Mouse (Mus musculus): ENCODE measurements around the gene Sbf2.
"Not testable (repeated sequence)": the region's sequence is repeated elsewhere in the genome, so short reads cannot be mapped to it uniquely, and the experiment has no call there.

The Sbf2 gene

GRCm38 (mm10) chr7:110583705-110584104, 31.0 kb downstream of the Sbf2 start:
- no peak for DNase-seq (ENCODE audit: low spot score)

GRCm38 (mm10) chr7:110565815-110566549, 48.7 kb downstream of the Sbf2 start:
- DNase-seq (ENCODE audit: low spot score) = no peak

GRCm38 (mm10) chr7:110561647-110562046, 53.1 kb downstream of the Sbf2 start:
- no peak for DNase-seq (ENCODE audit: low spot score)

- DNase-seq (ENCODE audit: low spot score) = no peak
Measured at GRCm38 (mm10) chr7:110557001-110557400, 57.7 kb downstream of the Sbf2 start.

GRCm38 (mm10) chr7:110556221-110556620, 58.5 kb downstream of the Sbf2 start:
- no peak for DNase-seq (ENCODE audit: low spot score)

GRCm38 (mm10) chr7:110555260-110555659, 59.5 kb downstream of the Sbf2 start:
- DNase-seq (ENCODE audit: low spot score) = no peak

- no peak for DNase-seq (ENCODE audit: low spot score)
Measured at GRCm38 (mm10) chr7:110548268-110548667, 66.5 kb downstream of the Sbf2 start.

GRCm38 (mm10) chr7:110543341-110543740, 71.4 kb downstream of the Sbf2 start:
- no peak for DNase-seq (ENCODE audit: low spot score)

GRCm38 (mm10) chr7:110539266-110539665, 75.5 kb downstream of the Sbf2 start:
- no peak for DNase-seq (ENCODE audit: low spot score)

- DNase-seq (ENCODE audit: low spot score) = not testable (repeated sequence)
Measured at GRCm38 (mm10) chr7:110530295-110530694, 84.4 kb downstream of the Sbf2 start.

GRCm38 (mm10) chr7:110525090-110525775, 89.5 kb downstream of the Sbf2 start:
- no peak for DNase-seq (ENCODE audit: low spot score)

GRCm38 (mm10) chr7:110516241-110517220, 98.2 kb downstream of the Sbf2 start:
- DNase-seq (ENCODE audit: low spot score) = no peak

- no peak for DNase-seq (ENCODE audit: low spot score)
Measured at GRCm38 (mm10) chr7:110514131-110514530, 100.6 kb downstream of the Sbf2 start.

GRCm38 (mm10) chr7:110498653-110499052, 116.1 kb downstream of the Sbf2 start:
- no peak for DNase-seq (ENCODE audit: low spot score)

- no peak for DNase-seq (ENCODE audit: low spot score)
Measured at GRCm38 (mm10) chr7:110491038-110491437, 123.7 kb downstream of the Sbf2 start.

GRCm38 (mm10) chr7:110485051-110485450, 129.7 kb downstream of the Sbf2 start:
- no peak for DNase-seq (ENCODE audit: low spot score)

- no peak for DNase-seq (ENCODE audit: low spot score)
Measured at GRCm38 (mm10) chr7:110470987-110471386, 143.7 kb downstream of the Sbf2 start.

- DNase-seq (ENCODE audit: low spot score) = no peak
Measured at GRCm38 (mm10) chr7:110463471-110463870, 151.3 kb downstream of the Sbf2 start.

GRCm38 (mm10) chr7:110432301-110432700, 182.4 kb downstream of the Sbf2 start:
- no peak for DNase-seq (ENCODE audit: low spot score)

GRCm38 (mm10) chr7:110416318-110416717, 198.4 kb downstream of the Sbf2 start:
- no peak for DNase-seq (ENCODE audit: low spot score)

- no peak for DNase-seq (ENCODE audit: low spot score)
Measured at GRCm38 (mm10) chr7:110414276-110414675, 200.4 kb downstream of the Sbf2 start.

GRCm38 (mm10) chr7:110402092-110402491, 212.6 kb downstream of the Sbf2 start:
- no peak for DNase-seq (ENCODE audit: low spot score)
